Mouse (Mus musculus) intestine, embryonic 16.5 days (tissue): Measurements from ENCODE around the gene Hcst. TPM values are rescaled to one million over a fixed set of nuclear protein-coding genes. Genes with fewer than 3 reads are reported as not detected.

Source experiments
- ATAC-seq: fragments of 200-750 bp; cut with Nextera tagmentation; 2 replicates; pipeline ENCODE4 v1.8.0; 2017; ENCODE audit warnings: moderate TSS enrichment, moderate library complexity
- H3K27ac ChIP-seq: fragments of 300-500 bp; sonication (generic); 2 replicates; pipeline ENCODE4 v1.5.1; 2014; ENCODE audit warnings: mild to moderate bottlenecking, low read length
- H3K27me3 ChIP-seq: fragments of 300-500 bp; sonication (generic); replicated peaks from 2 replicates; pipeline ENCODE4 v1.6.1; 2014; ENCODE audit warnings: low read length, control low read depth, mixed read lengths; ENCODE audit not compliant: control insufficient read depth, insufficient read depth
- H3K36me3 ChIP-seq: fragments of 300-500 bp; sonication (generic); 2 replicates; pipeline ENCODE4 v1.6.1; 2014; ENCODE audit warnings: low read length, control low read depth; ENCODE audit not compliant: control insufficient read depth, insufficient read depth
- H3K4me1 ChIP-seq: fragments of 300-500 bp; sonication (generic); 2 replicates; pipeline ENCODE4 v1.6.1; 2014; ENCODE audit warnings: low read length, control low read depth, mixed read lengths; ENCODE audit not compliant: control insufficient read depth, insufficient read depth
- H3K4me2 ChIP-seq: fragments of 300-500 bp; sonication (generic); 2 replicates; pipeline ENCODE4 v1.6.1; 2014; ENCODE audit warnings: low read depth, low read length, control low read depth
- H3K4me3 ChIP-seq: fragments of 300-500 bp; sonication (generic); 2 replicates; pipeline ENCODE4 v1.5.1; 2014; ENCODE audit warnings: mild to moderate bottlenecking, low read length
- H3K9ac ChIP-seq: fragments of 300-500 bp; sonication (generic); 2 replicates; pipeline ENCODE4 v1.6.1; 2014; ENCODE audit warnings: low read depth, low read length
- H3K9me3 ChIP-seq: fragments of 300-500 bp; sonication (generic); 2 replicates; pipeline ENCODE4 v1.6.1; 2016; ENCODE audit warnings: low read length, control low read depth; ENCODE audit not compliant: control insufficient read depth
- WGBS: fragments of 180-500 bp; shearing (Covaris S2); extraction: QIAGEN DNeasy Blood & Tissue Kit; methylation state at CpG from one replicate; pipeline ENCODE4 v1.1.7; 2014; 5-methylcytosine and 5-hydroxymethylcytosine counted together
- polyA plus RNA-seq: library from polyadenylated mRNA; unstranded; fragments of >200 nt; fragmentation: Nextera tagmentation; extraction: Ambion mirVana; gene quantifications from 2 replicates; pipeline ENCODE4 v1.2.1, GENCODE M21; 2015

The Hcst gene
- polyA plus RNA-seq, 1 experiment from 2014 or later = 3.1 TPM

- Histone ChIP-seq H3K36me3 (no peaks in the 10 kb centered on the region), H3K27ac (no peak overlapping the region), H3K4me2 (peak overlapping the region; percentile 44), H3K9me3 (no peaks in the 10 kb centered on the region), H3K4me3 (peak overlapping the region; percentile 17), H3K4me1 (peaks cover 6% of the 10 kb centered on the region; the same call in 1 of the 2 replicates), H3K9ac (no peak overlapping the region), H3K27me3 (peaks cover 67% of the 10 kb centered on the region)
- peak; percentile 36 for ATAC-seq
- WGBS = 12% methylated on average over 6 of the region's 6 CpGs
Observed at GRCm38 (mm10) chr7:30454259-30454658, 34.6 kb upstream of the Hcst start.

- 2% methylated on average over 25 of the region's 25 CpGs for WGBS
Observed at GRCm38 (mm10) chr7:30453766-30454165, 34.1 kb upstream of the Hcst start.

GRCm38 (mm10) chr7:30453327-30453726 is 33.7 kb upstream of the Hcst start:
- H3K4me1 ChIP-seq = peaks cover 6% of the 10 kb centered on the region; the same call in 1 of the 2 replicates
- H3K27ac ChIP-seq = no peak overlapping the region
- peak overlapping the region; percentile 17; the same call in 1 of the 2 replicates for H3K4me3 ChIP-seq
- H3K9me3 ChIP-seq = no peaks in the 10 kb centered on the region
- 22% methylated on average over 25 of the region's 25 CpGs for WGBS
- no peak overlapping the region for H3K9ac ChIP-seq
- H3K4me2 ChIP-seq = peak overlapping the region; percentile 44
- H3K36me3 ChIP-seq = no peaks in the 10 kb centered on the region
- peaks cover 57% of the 10 kb centered on the region for H3K27me3 ChIP-seq
- peak; percentile 5; the same call in 1 of the 2 replicates for ATAC-seq

More at GRCm38 (mm10) chr7:30453766-30454165, 34.1 kb upstream of the Hcst start:
- peak; percentile 83 for ATAC-seq
- Histone ChIP-seq H3K4me3 (peak overlapping the region; percentile 17), H3K9ac (no peak overlapping the region), H3K4me2 (peak overlapping the region; percentile 44), H3K27ac (no peak overlapping the region), H3K27me3 (peaks cover 62% of the 10 kb centered on the region), H3K4me1 (peaks cover 6% of the 10 kb centered on the region; the same call in 1 of the 2 replicates), H3K9me3 (no peaks in the 10 kb centered on the region), H3K36me3 (no peaks in the 10 kb centered on the region)

GRCm38 (mm10) chr7:30450241-30450640 is 30.6 kb upstream of the Hcst start:
- Histone ChIP-seq H3K9ac (no peak overlapping the region), H3K4me3 (no peak overlapping the region)
- WGBS = 69% methylated on average over 7 of the region's 7 CpGs

GRCm38 (mm10) chr7:30444971-30445751 is 25.5 kb upstream of the Hcst start, which contains the start of gene Aplp1:
Gene Aplp1, minus strand, starts transcription at chr7:30445535.
- Histone ChIP-seq H3K36me3 (no peaks in the 10 kb centered on the region), H3K27me3 (peaks cover 5% of the 10 kb centered on the region; the same call in 1 of the 2 replicates), H3K4me3 (peak within 1 kb of the TSS; percentile 66), H3K4me1 (peaks cover 15% of the 10 kb centered on the region), H3K4me2 (peak within 1 kb of the TSS; percentile 93), H3K9ac (peak within 1 kb of the TSS; percentile 72), H3K27ac (0 out of 2 replicates have a peak within 1 kb of the TSS, but pooled peaks have one; percentile 19), H3K9me3 (no peaks in the 10 kb centered on the region)
- ATAC-seq = peak; percentile 81
- WGBS = under 1% methylated on average over 56 of the region's 72 CpGs

More at GRCm38 (mm10) chr7:30450241-30450640, 30.6 kb upstream of the Hcst start:
- Histone ChIP-seq H3K9me3 (no peaks in the 10 kb centered on the region), H3K4me1 (peaks cover 5% of the 10 kb centered on the region), H3K4me2 (no peak overlapping the region), H3K27ac (no peak overlapping the region), H3K27me3 (peaks cover 28% of the 10 kb centered on the region), H3K36me3 (no peaks in the 10 kb centered on the region)
- ATAC-seq = no peak

- Histone ChIP-seq H3K9ac (peak overlapping the region; percentile 72), H3K36me3 (no peaks in the 10 kb centered on the region), H3K9me3 (no peaks in the 10 kb centered on the region), H3K4me3 (peak overlapping the region; percentile 66), H3K27me3 (peaks cover 5% of the 10 kb centered on the region; the same call in 1 of the 2 replicates), H3K27ac (no peak overlapping the region), H3K4me2 (peak overlapping the region; percentile 93), H3K4me1 (peaks cover 15% of the 10 kb centered on the region)
- ATAC-seq = peak; percentile 33; the same call in 1 of the 2 replicates
- WGBS = under 1% methylated on average over 38 of the region's 38 CpGs
Observed at GRCm38 (mm10) chr7:30444154-30444970, 24.7 kb upstream of the Hcst start.

GRCm38 (mm10) chr7:30443696-30444095 is 24.0 kb upstream of the Hcst start:
- 22% methylated on average over 9 of the region's 9 CpGs for WGBS
- no peak overlapping the region; the same call in 1 of the 2 replicates for H3K4me3 ChIP-seq
- no peak for ATAC-seq

GRCm38 (mm10) chr7:30440697-30441096 is 21.0 kb upstream of the Hcst start:
- Histone ChIP-seq H3K9me3 (no peaks in the 10 kb centered on the region), H3K4me2 (no peak overlapping the region), H3K4me1 (peaks cover 15% of the 10 kb centered on the region), H3K36me3 (no peaks in the 10 kb centered on the region), H3K4me3 (no peak overlapping the region), H3K9ac (no peak overlapping the region), H3K27ac (no peak overlapping the region), H3K27me3 (peaks cover 8% of the 10 kb centered on the region)
- 20% methylated on average over 4 of the region's 5 CpGs for WGBS
- peak; percentile 12; the same call in 1 of the 2 replicates for ATAC-seq

More at GRCm38 (mm10) chr7:30443696-30444095, 24.0 kb upstream of the Hcst start:
- H3K27me3 ChIP-seq = peaks cover 5% of the 10 kb centered on the region; the same call in 1 of the 2 replicates
- H3K9ac ChIP-seq = no peak overlapping the region
- no peak overlapping the region for H3K27ac ChIP-seq
- peaks cover 15% of the 10 kb centered on the region for H3K4me1 ChIP-seq
- H3K36me3 ChIP-seq = no peaks in the 10 kb centered on the region
- no peaks in the 10 kb centered on the region for H3K9me3 ChIP-seq
- H3K4me2 ChIP-seq = peak overlapping the region; percentile 93

GRCm38 (mm10) chr7:30439734-30440133 is 20.1 kb upstream of the Hcst start:
- Histone ChIP-seq H3K27ac (no peak overlapping the region), H3K36me3 (no peaks in the 10 kb centered on the region), H3K9ac (no peak overlapping the region), H3K27me3 (peaks cover 3% of the 10 kb centered on the region), H3K4me2 (no peak overlapping the region), H3K4me1 (peaks cover 8% of the 10 kb centered on the region), H3K9me3 (no peaks in the 10 kb centered on the region), H3K4me3 (no peak overlapping the region)
- ATAC-seq = no peak
- 75% methylated on average over 13 of the region's 13 CpGs for WGBS
